Mouse (Mus musculus) forelimb bud, embryonic 11.5 days (tissue): ENCODE data around the gene Fam43b.

ENCODE experiments used
- DNase-seq: peaks from one replicate; pipeline ENCODE4 v3.0.0-alpha.2; 2012; ENCODE audit warnings: low read depth, low spot score

Fam43b gene

GRCm38 (mm10) chr4:138352692-138353091 is 43.6 kb downstream of the Fam43b start:
- no peak for DNase-seq

GRCm38 (mm10) chr4:138351821-138352220 is 44.5 kb downstream of the Fam43b start:
- no peak for DNase-seq

DNA sequence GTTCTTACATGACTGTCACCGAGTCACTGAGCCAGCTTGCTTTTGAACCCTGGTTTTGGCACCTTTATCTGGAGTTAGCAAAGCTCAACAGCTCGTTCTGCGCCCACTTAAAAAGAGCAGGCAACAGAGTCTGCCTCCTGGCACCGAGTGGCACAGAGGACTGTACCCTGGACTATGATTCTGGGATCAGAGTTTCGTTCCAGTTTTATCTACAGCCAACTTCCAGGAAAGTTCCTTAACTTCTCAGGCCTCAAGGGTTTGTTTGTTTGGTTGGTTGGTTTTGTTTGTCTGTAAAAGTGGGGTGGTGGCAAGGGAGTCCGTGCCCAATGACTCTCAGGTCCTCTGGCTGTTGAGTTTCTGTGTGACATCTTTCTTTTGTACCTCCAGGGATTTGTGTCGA is 47.6 kb downstream of the Fam43b start:
- no peak for DNase-seq

DNA sequence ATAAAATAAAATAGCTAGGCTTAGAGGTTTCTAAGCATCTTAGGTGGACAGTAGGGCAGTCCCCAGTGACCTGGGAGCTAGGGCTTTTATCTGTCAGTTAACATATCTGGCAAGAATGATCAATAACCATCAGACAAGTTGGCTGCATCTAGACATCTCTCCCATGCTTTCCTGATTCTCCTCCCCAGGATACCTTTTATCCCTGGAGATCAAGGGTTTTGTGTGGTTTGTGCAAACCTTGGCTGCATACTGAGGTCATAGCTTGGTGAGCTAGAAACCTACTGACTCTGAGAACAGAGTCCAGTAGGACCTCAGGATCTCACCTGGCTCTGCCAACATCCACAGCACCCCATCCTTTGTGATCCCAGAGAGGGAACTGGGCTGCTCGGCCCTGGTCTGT is 49.0 kb downstream of the Fam43b start:
- DNase-seq: no peak

GRCm38 (mm10) chr4:138344891-138345545 is 51.3 kb downstream of the Fam43b start:
- DNase-seq: no peak
